Mouse (Mus musculus) mouse embryonic stem cell (cell line): Measurements from ENCODE around the gene Retsat.

Source experiments
- in situ Hi-C, 2 experiments: fragments of 300-500 bp; cut with MboI; formaldehyde crosslinking; loops; 1 replicate in 1 of 2; 3 replicates in 1 of 2; pipeline ENCODE4 v1.14.3; 2019 to 2020; ENCODE audit warnings: low sequenced_read_pairs in 2 of 2, low pct_unique_long_range_greater_than_20kb in 1 of 2, mixed read lengths in 1 of 2; ENCODE audit not compliant: unreplicated experiment in 1 of 2

Gene Retsat

GRCm38 (mm10) chr6:72597956-72598753, at the start of gene Retsat, which contains the start of gene Elmod3:
TSS of gene Retsat (plus strand) at chr6:72598475.
TSS of gene Elmod3 (minus strand) at chr6:72598413.
- in situ Hi-C loops: no loop called here

DNA sequence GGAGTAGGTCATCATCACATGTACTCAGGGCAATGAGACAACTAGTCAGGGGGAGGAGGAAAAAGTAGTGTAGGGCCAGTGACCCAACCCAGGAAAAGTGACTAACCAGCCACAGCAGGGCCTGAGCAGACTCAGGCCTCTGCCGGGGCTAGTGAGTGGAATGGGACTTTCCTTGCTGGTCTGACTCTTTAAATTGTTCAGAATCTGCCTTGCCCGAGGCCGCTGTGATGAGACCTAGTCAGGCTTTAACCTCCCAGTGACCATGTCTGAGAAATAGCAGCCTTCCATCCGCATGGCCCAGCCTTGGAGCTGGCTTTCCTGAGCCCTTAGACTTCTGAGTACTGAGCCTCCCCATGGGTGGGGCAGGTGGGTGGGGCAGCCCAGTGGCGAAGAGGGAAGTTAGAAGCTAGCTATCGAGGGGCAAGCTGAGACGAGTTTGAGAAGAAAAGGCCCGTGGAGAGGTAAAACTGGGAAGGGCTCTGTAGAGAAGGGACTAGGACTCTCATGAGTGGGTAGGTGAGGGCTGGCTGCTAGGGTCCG, 49.2 kb upstream of the Retsat start:
- in situ Hi-C loops: no loop called here

DNA sequence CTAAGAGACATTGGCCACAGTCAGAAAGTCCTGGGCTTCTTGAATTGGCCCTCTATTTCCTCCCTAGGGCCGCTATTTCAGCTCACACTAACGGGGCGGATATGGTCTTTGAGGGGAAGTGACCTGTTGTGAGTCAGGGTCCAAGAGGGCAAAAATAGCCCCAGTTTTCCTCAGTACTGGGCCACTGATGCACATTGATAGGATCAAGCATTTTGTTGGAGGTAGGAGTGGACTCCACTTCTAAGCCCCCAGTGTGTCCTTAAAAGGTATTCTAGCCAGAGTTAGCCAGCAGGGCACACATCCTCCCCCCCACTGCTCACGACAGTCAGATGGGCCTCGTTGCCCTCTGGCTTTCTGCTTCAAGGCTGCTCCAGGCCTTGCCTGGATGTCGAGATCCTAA, 48.2 kb upstream of the Retsat start:
- in situ Hi-C loops: loop anchor here (5.0 to 25.0 kb wide), 2 partner anchors 282 to 287 kb away; no protein-coding TSS in a partner anchor

DNA sequence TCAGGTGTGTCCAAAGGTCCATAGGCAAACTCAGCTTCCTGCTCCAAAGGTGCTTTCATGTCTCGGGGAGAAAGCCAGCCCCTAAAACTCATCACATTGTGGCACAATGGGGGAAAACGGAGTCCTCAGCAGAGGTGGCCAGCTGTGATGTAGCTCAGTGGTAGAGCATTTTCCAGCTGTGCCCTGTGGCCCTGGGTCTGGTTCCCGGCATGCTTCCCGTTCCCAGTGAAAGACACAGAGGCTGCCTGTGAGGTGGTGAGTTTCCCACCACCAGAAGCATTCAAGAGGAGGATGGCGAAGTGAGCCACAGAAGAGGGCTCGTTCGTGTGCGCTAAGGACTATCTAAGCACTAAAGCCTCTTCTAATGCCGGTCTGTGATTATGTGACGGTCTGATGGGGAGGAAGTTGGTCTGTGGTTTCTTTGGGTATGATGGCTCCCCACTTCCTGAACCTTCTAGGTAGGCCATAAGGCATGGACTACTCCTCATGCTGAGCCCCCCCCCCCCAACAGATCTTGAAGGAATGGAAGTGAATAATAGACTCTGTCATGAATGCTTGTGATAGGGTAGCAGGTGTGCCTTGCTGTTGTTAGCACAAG, 47.7 kb upstream of the Retsat start:
- in situ Hi-C loops: loop anchor here (5.0 to 25.0 kb wide), 2 partner anchors 282 to 287 kb away; no protein-coding TSS in a partner anchor

- in situ Hi-C loops: loop anchor here (5.0 to 25.0 kb wide), 2 partner anchors 280 to 285 kb away; no protein-coding TSS in a partner anchor
Measured at GRCm38 (mm10) chr6:72552171-72553078, 45.9 kb upstream of the Retsat start.

DNA sequence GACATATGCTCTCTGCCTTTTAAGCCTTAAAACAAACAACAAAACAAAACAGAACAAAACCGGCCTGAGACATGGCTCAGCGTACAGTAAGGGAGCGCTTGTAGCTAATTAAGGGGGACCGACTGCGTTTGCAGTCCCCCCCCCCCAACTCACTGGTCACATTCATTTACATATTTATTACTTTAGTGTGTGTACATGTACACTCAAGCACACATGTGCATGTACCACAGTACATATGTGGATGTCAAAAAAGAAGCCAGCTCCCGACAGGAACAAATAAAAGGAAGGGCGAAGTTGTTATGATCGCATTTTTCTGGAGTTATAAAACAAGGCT, 45.2 kb upstream of the Retsat start:
- in situ Hi-C loops: loop anchor here (5.0 to 25.0 kb wide), 2 partner anchors 279 to 284 kb away; no protein-coding TSS in a partner anchor

DNA sequence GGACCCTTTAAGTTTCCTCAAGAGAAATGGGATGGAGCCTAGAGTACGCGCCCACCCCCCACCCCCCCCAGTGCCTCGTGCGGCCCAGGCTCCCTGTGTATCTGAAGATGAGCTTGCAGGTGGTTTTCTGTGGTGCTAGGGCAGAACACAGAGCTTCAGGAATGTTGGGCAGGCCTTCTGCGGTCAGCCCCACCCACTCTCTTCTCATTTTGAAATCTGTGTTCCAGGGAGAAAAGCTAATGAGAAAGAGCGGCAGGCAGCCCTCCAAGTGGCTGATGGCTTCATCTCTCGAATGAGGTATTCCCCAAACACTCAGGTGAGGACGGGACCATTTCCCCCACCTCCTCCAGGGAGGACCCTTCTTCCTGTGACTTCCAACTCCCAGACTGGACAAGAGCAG, 37.5 kb upstream of the Retsat start:
- in situ Hi-C loops: loop anchor here in 1 of 2 experiments (25.0 kb wide), 1 partner anchor 276 kb away; no protein-coding TSS in a partner anchor

GRCm38 (mm10) chr6:72562486-72562885, 35.8 kb upstream of the Retsat start:
- in situ Hi-C loops: loop anchor here in 1 of 2 experiments (25.0 kb wide), 1 partner anchor 275 kb away; no protein-coding TSS in a partner anchor

GRCm38 (mm10) chr6:72562894-72563293, 35.4 kb upstream of the Retsat start:
- in situ Hi-C loops: loop anchor here in 1 of 2 experiments (25.0 kb wide), 1 partner anchor 274 kb away; no protein-coding TSS in a partner anchor

- in situ Hi-C loops: loop anchor here in 1 of 2 experiments (25.0 kb wide), 1 partner anchor 272 kb away; no protein-coding TSS in a partner anchor
Measured at GRCm38 (mm10) chr6:72565506-72565905, 32.8 kb upstream of the Retsat start.

DNA sequence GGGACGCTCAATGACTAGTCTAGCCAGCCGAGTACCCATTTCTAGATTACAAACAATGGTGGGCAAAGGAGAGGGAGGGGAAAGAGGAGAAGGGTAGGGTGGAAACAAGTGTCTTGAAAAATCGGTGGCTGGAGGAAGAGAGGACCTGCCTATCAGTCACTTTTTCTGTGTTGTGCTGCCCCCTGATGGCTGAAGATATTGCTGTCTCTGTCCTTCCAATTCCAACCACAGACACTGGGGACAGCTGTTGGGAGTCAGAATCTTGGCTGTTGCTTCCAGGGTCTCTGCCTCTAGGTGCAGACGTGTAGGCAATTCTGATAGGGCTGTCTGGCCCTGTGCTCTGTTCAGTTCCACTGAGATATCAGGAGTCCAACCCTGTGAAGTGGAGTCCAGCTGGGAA, 32.2 kb upstream of the Retsat start:
- in situ Hi-C loops: loop anchor here in 1 of 2 experiments (25.0 kb wide), 1 partner anchor 271 kb away; no protein-coding TSS in a partner anchor

DNA sequence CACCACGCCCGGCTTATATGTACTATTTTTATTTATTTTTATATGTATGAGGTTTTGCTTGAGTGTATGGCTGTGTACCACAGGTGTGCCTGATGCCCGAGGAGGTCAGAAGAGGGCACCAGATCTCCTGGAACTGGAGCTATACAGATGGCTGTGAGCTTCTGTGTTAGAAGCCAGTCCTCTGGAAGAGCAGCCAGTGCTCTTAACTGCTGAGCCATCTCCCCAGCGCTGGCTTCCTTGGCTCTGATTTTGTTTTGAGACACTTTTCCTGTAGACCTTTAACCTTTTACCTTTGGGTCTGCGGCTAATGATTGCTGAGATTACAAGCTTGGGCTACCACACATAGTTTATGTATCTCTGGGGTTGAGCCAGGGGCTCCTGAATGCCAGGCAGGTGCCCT, 30.8 kb upstream of the Retsat start:
- in situ Hi-C loops: loop anchor here in 1 of 2 experiments (25.0 kb wide), 1 partner anchor 270 kb away; no protein-coding TSS in a partner anchor

DNA sequence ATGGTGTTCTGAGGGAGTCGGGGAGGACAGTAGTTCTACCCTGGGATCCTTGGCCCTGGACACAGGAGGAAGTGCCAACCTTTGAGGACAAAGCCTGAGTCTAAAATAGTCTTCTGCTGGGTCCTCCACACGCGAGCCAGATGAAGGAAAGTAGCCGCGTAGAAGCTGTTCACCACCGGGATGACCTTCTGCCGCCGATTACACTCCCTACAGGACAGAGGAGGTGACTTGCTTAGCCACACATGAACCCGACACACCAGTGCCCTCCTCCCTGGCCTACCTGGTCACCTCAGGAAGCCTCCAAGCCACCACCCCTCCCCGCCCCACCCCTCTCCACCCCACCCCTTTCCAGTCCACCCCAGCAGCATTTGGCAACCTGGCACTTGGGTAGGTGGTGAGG, 29.5 kb upstream of the Retsat start:
- in situ Hi-C loops: loop anchor here in 1 of 2 experiments (25.0 kb wide), 1 partner anchor 269 kb away; no protein-coding TSS in a partner anchor

DNA sequence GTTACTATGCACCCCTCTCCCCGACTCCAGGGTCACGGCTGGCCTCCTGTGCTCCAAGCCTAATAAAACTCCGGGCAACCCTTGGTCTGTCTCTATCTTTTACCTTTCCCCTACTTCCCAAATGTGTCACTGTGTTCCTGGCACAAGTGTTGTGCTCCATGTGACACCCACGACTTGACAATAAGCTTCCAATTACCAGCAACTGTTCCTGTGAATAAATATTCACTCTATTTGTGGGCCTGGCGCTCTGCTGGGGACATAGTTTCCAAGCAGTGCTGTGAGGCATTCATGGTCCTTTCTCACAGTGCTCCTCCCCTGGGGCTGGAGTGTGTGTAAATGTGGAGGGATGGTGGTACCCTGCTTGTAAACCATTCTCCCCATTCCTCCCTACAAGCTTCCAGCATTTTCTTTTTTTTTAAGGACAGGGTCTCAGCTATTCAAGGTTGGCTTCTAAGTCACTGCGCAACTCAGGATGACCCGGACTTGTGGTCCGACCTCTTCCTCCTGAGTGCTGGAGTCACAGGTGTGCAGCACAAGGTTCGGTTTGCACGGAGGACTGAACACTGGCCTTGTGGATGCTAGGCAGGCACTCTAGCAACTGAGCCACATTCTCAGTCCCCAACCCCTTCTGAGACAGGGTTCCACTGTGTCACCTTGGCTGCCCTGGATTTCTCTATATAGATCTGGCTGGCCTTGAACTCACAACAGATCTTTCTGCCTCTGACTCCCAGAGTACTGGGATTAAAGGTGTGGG, 27.5 kb upstream of the Retsat start:
- in situ Hi-C loops: loop anchor here in 1 of 2 experiments (5.0 to 25.0 kb wide), 2 partner anchors 34 to 266 kb away; no protein-coding TSS in a partner anchor

GRCm38 (mm10) chr6:72571826-72572225, 26.4 kb upstream of the Retsat start:
- in situ Hi-C loops: loop anchor here in 1 of 2 experiments (5.0 to 25.0 kb wide), 2 partner anchors 35 to 265 kb away; no protein-coding TSS in a partner anchor

- in situ Hi-C loops: no loop called here
Measured at GRCm38 (mm10) chr6:72576041-72576440, 22.2 kb upstream of the Retsat start.
